Mouse (Mus musculus) embryonic stem cell, embryonic (primary cell): ENCODE results near the gene Emc8.

ENCODE experiments used
- CTCF ChIA-PET, 4 experiments: fragments of 300-600 bp in 2 of 4; fragments of 350-600 bp in 2 of 4; sonication (Branson Sonifier 250); formaldehyde crosslinking; loops; one replicate each; lab custom pipeline; 2022; ENCODE audit warnings: inconsistent platforms in 2 of 4; lab: Charles Lee
- POLR2A ChIA-PET, 4 experiments: fragments of 300-600 bp in 2 of 4; fragments of 350-600 bp in 2 of 4; sonication (Branson Sonifier 250); formaldehyde crosslinking; loops; one replicate each; lab custom pipeline; 2022; ENCODE audit warnings: antibody characterized with exemption in 4 of 4, inconsistent platforms in 1 of 4; lab: Charles Lee

Gene Emc8

DNA sequence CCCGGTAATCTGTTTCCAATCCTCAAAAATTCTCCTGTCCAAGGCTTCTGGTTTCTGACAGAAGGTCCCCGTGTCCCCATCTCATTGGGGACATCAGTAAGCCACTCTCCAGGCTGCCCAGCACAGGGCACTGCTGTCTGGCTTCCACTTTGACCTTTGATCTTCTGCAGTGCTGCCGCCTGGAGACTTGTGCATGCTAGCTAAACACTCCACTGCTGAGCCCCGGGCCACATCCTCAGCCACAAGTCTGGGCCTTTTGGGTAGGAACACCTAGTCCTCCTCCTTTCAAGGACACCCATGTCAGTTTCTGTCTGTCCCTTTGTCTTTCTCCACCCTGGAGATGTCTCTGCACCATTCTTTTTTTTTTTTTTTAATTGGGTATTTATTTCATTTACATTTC, 24.6 kb upstream of the Emc8 start:
- ChIA-PET POLR2A (interaction anchor here in 2 of 4 experiments (0.7 to 1.0 kb wide), 3 partner anchors 10 to 816 kb away, joined by 3 read pairs; no protein-coding TSS in a partner anchor), CTCF (no interaction called here)

DNA sequence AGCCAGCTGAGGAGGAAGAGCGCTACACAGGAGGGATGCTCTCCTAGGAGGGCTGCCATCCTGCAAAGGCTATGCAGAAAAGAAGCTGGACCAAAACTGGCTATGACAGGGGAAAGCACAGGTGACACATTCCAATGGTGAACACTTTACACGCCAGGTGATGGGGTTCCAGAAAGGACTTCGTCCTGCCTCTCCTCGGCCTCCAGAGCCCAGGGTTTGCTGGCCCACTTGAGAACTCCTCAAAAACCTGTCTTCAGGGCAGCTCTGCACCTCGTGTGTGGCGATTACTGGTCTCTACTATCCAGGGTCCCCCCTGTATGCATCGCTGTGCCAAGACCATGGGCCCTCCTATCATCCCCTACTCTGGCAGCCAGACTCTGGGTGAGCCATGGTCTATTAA, 20.1 kb upstream of the Emc8 start:
- ChIA-PET POLR2A (interaction anchor here in 1 of 4 experiments (0.5 to 0.9 kb wide), 2 partner anchors 12 to 280 kb away, joined by 3 read pairs; no protein-coding TSS in a partner anchor), CTCF (no interaction called here)

DNA sequence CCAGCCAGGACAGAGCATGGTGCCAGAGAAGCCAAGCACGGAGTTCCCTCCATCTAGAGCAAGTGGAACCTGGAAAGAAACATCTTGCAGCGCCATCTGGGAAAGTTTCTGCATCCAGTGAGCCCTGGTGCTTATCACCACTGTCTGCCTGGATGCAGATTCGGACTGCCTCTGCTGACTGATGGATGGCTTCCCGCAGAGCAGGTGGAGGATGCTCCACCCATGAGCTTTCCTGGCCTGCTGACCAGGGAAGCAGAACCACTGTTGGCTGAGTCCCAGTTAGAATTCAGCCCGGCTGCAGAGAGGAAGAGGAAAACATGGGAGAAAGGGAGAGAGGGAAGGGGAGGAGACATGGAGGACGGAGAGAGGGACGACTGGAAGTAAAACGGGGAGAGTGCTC, 19.4 kb upstream of the Emc8 start:
- CTCF ChIA-PET, result no interaction called here
- POLR2A ChIA-PET, result interaction anchor here in 1 of 4 experiments (0.9 kb wide), 1 partner anchor 11 kb away, joined by 3 read pairs; no protein-coding TSS in a partner anchor

DNA sequence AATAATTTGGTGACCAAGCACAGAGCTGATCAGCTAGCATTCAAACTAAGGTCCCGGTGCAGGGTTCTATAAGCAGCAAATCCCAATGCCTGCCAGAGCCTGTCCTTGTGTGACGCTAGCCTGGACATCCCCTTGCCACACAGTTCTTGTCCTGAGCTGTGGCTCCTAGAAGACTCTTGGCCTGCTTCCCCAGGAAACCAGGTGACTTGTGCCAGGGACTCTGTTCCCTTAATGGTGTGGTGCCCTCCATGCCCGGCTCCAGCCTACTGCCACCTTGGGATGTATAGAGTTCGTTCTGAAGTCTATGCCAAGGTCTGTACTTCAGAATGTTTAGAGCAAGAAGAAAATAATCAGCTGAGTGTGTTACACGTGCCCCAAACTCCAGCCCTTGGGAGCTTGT, 18.2 kb upstream of the Emc8 start:
- ChIA-PET POLR2A (interaction anchor here in 2 of 4 experiments (0.6 to 2.1 kb wide), 2 partner anchors 14 to 123 kb away, joined by 3 to 6 read pairs; no protein-coding TSS in a partner anchor), CTCF (interaction anchor here in 3 of 4 experiments (0.6 to 1.0 kb wide), 7 partner anchors 19 to 406 kb away, joined by 3 read pairs; partner anchors contain the start of genes Cox4i1 (in 1 of the 3) and Gm27021 (in 1 of the 3))

DNA sequence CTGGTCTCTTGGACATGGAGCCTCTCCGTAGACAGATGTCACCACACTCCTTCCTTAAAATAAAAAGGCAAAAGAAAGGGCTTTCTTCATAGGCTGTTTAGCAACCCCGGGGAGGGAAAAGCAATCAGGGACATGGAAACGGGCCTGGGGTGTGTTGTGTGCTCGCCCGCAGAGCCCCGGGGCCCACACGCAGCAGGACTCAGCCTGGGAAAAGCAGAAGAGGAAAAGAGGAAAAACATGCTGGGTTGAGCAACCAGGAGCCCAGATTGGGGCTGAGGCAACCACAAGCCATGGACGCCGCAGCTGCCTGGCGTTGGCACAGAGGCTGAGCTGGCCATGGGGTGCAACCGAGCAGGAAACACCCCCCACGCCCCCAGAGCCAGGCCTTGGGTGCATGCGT, 17.7 kb upstream of the Emc8 start:
- POLR2A ChIA-PET, result interaction anchor here in 1 of 4 experiments (2.1 kb wide), 1 partner anchor 13 kb away, joined by 6 read pairs; no protein-coding TSS in a partner anchor
- CTCF ChIA-PET, result interaction anchor here (0.6 to 2.1 kb wide), 8 partner anchors 18 to 423 kb away, joined by 3 to 8 read pairs (median 3); partner anchors contain the start of genes Cox4i1 (in 1 of the 4) and Gm27021 (in 1 of the 4)

DNA sequence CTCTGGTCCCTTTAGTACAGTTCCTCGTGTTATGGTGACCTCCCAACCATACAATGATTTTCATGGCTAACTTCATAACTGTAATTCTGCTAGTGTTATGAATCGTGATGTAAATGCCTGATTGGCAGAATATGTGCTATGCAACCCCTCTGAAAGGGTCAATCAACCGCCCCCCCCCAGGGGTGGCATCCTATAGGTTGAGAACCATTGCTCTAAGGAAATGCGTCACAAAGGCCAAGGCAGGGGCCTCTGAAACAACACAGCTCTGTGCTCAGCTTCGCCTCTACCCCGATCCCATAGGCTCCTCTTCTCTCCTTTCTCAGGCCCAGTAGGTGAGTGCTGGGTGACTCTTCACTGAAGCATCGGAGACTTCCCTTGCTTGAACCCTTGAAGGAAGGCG, 17.2 kb upstream of the Emc8 start:
- ChIA-PET POLR2A (interaction anchor here in 1 of 4 experiments (1.3 to 2.1 kb wide), 2 partner anchors 9 to 13 kb away, joined by 6 read pairs; no protein-coding TSS in a partner anchor), CTCF (interaction anchor here in 3 of 4 experiments (0.7 to 2.7 kb wide), 6 partner anchors 12 to 423 kb away, joined by 3 to 14 read pairs (median 6); partner anchors contain the start of genes Cox4i1 (in 1 of the 3) and Gm27021 (in 1 of the 3))

DNA sequence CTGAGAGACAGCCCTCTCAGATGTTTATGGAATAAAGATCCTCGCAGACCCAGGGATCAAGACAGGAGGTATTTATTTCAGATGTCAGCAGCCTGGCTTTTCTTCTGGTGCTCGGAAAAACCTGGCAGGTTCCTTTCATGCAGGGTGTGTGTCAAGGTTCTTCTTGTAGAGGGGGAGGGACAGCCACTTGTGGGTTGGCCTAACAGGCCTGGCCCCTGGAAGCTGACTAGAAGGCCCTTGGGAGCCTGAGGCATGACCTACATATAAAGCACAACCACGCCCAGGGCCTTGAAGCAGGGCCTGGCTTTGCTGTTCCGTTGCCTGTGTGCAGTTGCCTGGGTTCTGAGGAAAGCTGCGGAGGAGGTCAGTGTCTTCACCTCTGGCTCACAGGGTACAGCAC, 16.7 kb upstream of the Emc8 start:
- ChIA-PET CTCF (interaction anchor here in 3 of 4 experiments (0.8 to 2.7 kb wide), 7 partner anchors 12 to 408 kb away, joined by 3 to 14 read pairs (median 6); no protein-coding TSS in a partner anchor), POLR2A (interaction anchor here in 1 of 4 experiments (1.3 to 2.1 kb wide), 2 partner anchors 9 to 12 kb away, joined by 6 read pairs; no protein-coding TSS in a partner anchor)

DNA sequence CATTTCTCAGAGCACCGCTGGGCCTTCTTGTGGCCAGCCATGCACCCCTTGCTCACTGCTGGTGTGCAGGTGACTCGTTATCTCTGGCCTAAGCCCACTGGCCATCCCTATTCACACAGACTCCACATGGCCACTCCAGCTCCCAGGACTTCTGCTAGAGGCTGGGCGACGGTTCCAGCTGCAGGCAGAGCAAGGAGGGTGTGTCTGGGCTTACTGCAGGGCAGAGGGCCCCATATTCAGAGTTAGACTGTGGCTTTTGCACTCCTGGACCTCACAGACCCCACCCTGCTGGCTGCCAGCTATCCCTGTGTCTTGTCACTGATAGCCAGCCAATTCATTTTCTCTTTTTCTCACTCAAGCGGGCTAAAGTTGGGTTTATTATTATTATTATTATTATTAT, 15.7 kb upstream of the Emc8 start:
- ChIA-PET POLR2A (interaction anchor here in 2 of 4 experiments (1.0 to 1.6 kb wide), 2 partner anchors 17 to 420 kb away, joined by 4 to 6 read pairs; no protein-coding TSS in a partner anchor), CTCF (interaction anchor here (0.5 to 2.7 kb wide), 27 partner anchors 13 to 786 kb away, joined by 3 to 15 read pairs (median 4); partner anchors contain the start of genes Cox4i1 (in 1 of the 4), Emc8 (in 1 of the 4), Gm27021 (in 1 of the 4) and Irf8 (in 1 of the 4))

DNA sequence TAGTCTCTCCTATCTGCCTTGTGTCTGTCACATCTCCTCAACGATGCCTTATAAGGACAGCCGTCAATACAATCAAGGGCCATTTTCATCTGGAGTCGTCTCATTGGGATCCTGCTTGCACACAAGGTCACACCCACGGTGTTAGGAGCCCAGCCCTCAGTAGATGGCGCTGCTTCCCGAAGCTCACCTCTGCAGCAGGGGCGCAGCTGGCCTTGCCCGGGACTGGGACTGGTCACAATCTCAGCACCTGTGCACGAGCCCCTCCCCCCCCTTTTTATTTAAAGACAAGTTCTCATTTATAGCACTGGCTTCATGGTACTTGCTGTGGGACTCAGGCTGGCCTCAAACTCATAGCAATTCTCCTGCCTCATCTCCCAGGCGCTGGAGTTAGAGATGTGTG, 15.2 kb upstream of the Emc8 start:
- POLR2A ChIA-PET, result interaction anchor here in 3 of 4 experiments (0.6 to 1.6 kb wide), 4 partner anchors 9 to 420 kb away, joined by 3 to 6 read pairs (median 4); no protein-coding TSS in a partner anchor
- CTCF ChIA-PET, result interaction anchor here (0.5 to 2.7 kb wide), 28 partner anchors 10 to 786 kb away, joined by 3 to 15 read pairs (median 4); partner anchors contain the start of genes Cox4i1 (in 1 of the 4), Emc8 (in 1 of the 4), Gm27021 (in 1 of the 4) and Irf8 (in 1 of the 4)

DNA sequence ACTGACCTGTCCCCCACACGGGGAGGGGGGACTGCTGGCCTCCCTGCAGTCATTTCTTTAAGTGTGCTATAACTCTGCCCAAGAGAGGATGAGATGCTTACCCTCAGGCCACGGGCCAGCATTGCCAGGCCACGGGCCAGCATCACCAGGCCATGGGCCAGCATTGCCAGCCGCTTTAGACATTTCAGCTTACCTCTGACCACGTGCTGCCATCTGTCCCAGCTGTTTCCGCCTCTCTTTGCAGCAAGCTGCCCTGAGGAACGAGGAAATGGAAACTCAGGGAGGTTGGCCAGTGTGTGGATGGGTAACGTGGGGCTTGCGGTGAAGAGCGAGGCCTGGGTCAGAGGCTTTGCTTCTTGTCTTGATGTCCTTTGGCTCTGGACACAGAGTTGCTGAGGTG, 12.7 kb upstream of the Emc8 start:
- ChIA-PET CTCF (interaction anchor here in 1 of 4 experiments (1.1 to 1.5 kb wide), 2 partner anchors 114 to 115 kb away, joined by 3 to 5 read pairs; no protein-coding TSS in a partner anchor), POLR2A (interaction anchor here in 1 of 4 experiments (1.8 kb wide), 1 partner anchor 9 kb away, joined by 6 read pairs; no protein-coding TSS in a partner anchor)

DNA sequence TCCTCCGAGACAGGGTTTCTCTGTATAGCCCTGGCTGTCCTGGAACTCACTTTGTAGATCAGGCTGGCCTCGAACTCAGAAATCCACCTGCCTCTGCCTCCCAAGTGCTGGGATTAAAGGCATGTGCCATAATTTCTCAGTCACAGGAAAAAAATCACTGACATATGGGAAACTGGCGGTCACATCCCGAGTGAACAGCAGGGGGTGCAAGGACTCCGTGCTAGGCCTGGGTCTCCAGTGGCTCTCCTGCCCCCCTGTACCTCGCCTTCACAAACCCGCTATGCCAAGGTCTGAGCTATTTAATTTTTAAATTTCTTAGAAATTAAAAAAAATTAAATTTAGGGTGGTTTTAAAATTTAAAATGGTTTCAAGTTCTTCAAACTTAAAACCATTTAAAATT, 12.0 kb upstream of the Emc8 start:
- CTCF ChIA-PET, result interaction anchor here in 3 of 4 experiments (0.5 to 4.1 kb wide), 16 partner anchors 16 to 534 kb away, joined by 3 to 27 read pairs (median 4); no protein-coding TSS in a partner anchor
- POLR2A ChIA-PET, result interaction anchor here in 1 of 4 experiments (1.9 kb wide), 1 partner anchor 13 kb away, joined by 9 read pairs; the partner anchor contains the start of genes Cox4i1, Emc8 and Gm27021

DNA sequence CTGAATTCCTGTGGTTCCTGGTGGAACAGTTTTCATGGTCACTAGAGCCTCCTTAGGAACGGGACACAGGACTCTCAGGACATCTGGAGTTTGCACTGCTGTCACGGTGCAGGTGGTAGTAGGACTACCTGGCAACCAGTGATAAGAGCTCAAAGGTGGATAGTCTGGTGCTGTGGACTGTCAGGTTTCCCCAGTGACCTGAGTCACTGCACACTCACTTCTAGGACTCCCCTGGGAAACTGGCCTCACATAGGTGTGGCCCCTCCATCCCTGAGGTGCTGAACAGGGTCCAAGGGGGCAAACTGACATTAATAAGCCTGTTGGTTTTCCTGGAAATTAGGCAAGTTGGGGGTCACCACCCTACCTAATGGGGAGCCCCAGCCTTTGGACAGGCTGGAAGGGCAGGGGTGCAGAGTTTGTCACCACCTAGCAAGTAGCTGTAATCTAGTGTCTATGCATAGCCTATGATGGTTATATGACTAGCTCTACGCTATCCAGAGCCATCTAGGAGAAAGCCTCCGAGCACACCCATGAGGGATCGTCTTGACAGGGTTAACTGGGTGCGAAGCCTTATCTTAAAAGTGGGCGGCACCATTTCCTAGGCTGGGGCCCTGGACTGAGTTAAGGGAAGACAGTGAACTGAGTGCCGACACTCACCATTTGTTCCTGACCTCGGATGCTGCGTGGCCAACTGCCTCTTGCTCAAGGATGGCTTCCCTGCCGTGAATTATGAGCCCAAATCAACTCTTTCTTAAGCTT, 11.4 kb upstream of the Emc8 start:
- ChIA-PET POLR2A (interaction anchor here in 1 of 4 experiments (0.6 to 1.9 kb wide), 3 partner anchors 13 to 116 kb away, joined by 3 to 9 read pairs (median 4); partner anchors contain the start of genes Cox4i1, Emc8 and Gm27021), CTCF (interaction anchor here in 3 of 4 experiments (0.5 to 4.1 kb wide), 26 partner anchors 15 to 535 kb away, joined by 3 to 27 read pairs (median 4); no protein-coding TSS in a partner anchor)

DNA sequence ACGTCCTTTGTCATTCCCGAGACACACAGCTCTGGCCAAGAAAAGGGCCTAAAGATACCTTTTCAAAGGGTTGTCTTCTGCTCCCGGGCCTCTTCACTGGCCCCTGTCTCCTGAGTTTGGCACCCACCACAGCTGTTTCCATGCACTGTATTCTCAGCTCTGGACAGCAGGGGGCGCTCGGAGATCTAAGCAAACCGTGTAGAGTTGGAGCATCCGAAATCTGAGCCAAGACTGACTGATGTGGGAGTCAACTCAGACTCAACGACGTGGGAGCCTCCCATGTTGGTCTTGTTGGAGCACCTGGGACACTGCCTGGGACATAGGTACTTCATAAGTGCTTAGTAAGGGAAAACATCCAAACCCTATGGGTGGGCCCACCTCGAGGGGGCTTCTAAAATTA, 10.1 kb upstream of the Emc8 start:
- CTCF ChIA-PET, result interaction anchor here (0.6 to 4.1 kb wide), 34 partner anchors 11 to 426 kb away, joined by 3 to 27 read pairs (median 4); partner anchors contain the start of genes Cox4i1 (in 1 of the 4) and Gm27021 (in 1 of the 4)
- POLR2A ChIA-PET, result interaction anchor here in 3 of 4 experiments (0.5 to 0.6 kb wide), 4 partner anchors 40 to 1216 kb away, joined by 3 read pairs; no protein-coding TSS in a partner anchor

DNA sequence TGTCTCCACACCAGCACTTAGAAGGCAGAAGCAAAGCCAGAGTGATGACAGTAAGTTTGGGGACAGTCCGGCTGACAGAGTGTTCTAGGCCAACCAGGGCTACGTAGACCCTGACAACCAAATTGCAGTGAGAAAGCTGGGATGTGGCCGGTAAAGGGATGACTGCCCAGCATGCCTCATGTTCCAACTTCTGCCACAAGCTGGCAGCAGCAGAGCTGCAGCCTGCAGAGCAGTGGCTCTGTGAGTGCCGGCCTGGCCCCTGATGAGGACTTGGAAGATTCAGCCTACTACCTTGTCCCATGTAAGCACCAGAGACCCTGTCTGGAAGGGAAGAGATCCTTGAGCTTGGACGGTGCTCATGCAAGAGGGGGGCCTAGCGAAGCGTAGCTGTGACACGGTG, 7.3 kb upstream of the Emc8 start:
- POLR2A ChIA-PET, result interaction anchor here in 2 of 4 experiments (0.5 to 1.5 kb wide), 5 partner anchors 9 to 770 kb away, joined by 3 to 6 read pairs (median 4); no protein-coding TSS in a partner anchor
- CTCF ChIA-PET, result interaction anchor here in 3 of 4 experiments (1.1 to 1.7 kb wide), 4 partner anchors 121 to 133 kb away, joined by 4 to 5 read pairs (median 4); no protein-coding TSS in a partner anchor

DNA sequence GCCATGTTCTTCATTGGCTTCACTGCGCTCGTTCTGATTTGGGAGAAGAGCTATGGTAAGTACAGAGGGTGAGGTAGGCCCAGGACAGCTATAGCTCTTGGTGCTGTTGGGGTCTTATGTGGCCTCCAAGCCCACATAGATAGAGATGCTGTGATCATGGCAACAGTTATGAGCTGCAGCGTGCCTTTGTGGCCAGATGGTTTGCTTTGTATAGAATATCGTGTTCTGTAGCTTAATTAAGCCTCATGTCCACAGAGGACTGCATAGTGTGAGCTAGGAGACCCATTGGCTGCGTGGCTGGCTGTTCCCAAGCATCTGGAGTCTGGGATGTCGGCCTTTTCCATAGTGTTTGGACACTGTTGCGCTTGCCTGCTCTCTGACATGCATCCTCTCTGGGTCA, 4.9 kb upstream of the Emc8 start:
- POLR2A ChIA-PET, result interaction anchor here in 3 of 4 experiments (0.6 to 3.5 kb wide), 11 partner anchors 9 to 338 kb away, joined by 3 to 14 read pairs (median 4); partner anchors contain the start of gene Gins2 (in 1 of the 3)
- CTCF ChIA-PET, result interaction anchor here in 2 of 4 experiments (0.6 to 1.5 kb wide), 7 partner anchors 10 to 149 kb away, joined by 3 to 7 read pairs (median 3); no protein-coding TSS in a partner anchor

DNA sequence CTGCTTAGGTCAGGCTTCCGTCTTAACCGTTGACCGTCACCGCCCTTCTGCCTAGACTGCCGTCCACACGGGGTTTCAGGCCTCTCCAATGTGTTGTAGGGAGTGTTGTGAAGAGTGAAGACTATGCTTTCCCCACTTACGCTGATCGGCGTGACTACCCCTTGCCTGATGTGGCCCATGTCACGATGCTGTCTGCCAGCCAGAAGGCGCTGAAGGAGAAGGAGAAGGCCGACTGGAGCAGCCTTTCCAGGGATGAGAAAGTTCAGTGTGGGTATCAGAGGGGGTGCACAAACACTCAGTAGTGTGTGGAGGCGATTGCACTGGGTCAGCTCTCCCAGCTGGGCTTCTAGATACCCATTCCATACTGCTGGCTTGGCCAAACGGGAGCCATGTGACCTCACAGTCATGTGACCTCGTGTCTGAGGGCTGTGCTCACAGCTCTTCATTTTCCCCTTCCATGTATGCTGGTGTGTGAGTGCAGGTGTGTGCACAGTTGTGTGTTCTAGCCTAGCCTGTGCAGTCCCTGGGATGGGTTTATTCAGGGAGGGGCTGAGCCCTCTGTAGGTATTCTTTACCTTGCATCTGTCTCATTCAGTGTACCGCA, 4.4 kb upstream of the Emc8 start:
- POLR2A ChIA-PET, result interaction anchor here in 3 of 4 experiments (0.9 to 3.5 kb wide), 8 partner anchors 9 to 338 kb away, joined by 3 to 14 read pairs (median 4); partner anchors contain the start of gene Gins2 (in 1 of the 3)
- CTCF ChIA-PET, result interaction anchor here in 1 of 4 experiments (0.8 to 1.5 kb wide), 5 partner anchors 10 to 214 kb away, joined by 3 to 7 read pairs (median 4); no protein-coding TSS in a partner anchor
